30 mouse cellular contexts compared by ENCODE assay signal in the genomic region with DNA sequence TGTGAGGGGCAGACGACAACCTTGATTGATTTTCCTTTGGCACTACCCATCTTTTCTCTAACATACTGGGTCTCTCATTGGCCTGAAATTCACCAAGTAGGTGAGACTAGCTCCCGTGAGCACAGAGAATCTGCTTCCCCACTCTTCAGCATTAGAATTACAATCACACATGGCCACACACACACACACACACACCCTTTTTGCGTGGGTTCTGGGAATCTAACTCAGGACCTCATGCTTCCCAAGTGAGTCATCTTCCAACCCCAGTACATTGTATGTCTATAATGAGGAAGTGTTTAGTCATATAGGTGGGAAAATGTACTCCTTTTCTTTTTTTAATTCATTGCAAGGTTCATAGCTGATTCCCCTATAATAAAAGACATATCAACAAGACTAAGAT. TPM values are rescaled to one million over a fixed set of nuclear protein-coding genes. Genes with fewer than 3 reads are reported as not detected.
DNase-seq lines count a peak whose midpoint lies in the region; ATAC-seq and TF ChIP-seq lines count a peak whose summit lies in the region.
"Had no signal": no experiment of that assay in that cellular context is flagged by ENCODE, and none has a peak within 500 bp of the region (broad histone marks: within the 10 kb centered on the region; RNA-seq: fewer than 3 reads in every experiment).

No protein-coding gene starts in this region.

- no peak for TF ChIP-seq CTCF in stomach, postnatal 0 days (IDR thresholded peaks at IDR 0.05; ENCODE audit: low read depth)

- WGBS in stomach, postnatal 0 days, result 68% methylated on average over 3 of the region's 3 CpGs

- H3K4me2 ChIP-seq in stomach, postnatal 0 days (replicated peaks; ENCODE audit: low read depth), result no peak overlapping the region
- H3K4me2 ChIP-seq: embryonic facial prominence, embryonic 15.5 days; forebrain, embryonic 15.5 days; heart, embryonic 12.5 days; hindbrain, embryonic 12.5 days; kidney, embryonic 15.5 days; limb, embryonic 12.5 days; liver, embryonic 12.5 days; neural tube, embryonic 13.5 days had no signal

- H3K9ac ChIP-seq in stomach, postnatal 0 days (ENCODE audit: low read length), result no peak overlapping the region
- H3K9ac ChIP-seq: embryonic facial prominence, embryonic 15.5 days; forebrain, embryonic 15.5 days; heart, embryonic 12.5 days; hindbrain, embryonic 12.5 days; kidney, embryonic 15.5 days; limb, embryonic 12.5 days; liver, embryonic 12.5 days; neural tube, embryonic 13.5 days had no signal

- no peak for TF ChIP-seq EP300 in stomach, postnatal 0 days (optimal IDR thresholded peaks at IDR 0.05)

- intact Hi-C loops in left cerebral cortex, postnatal 10 days (cut with DNase I), result no loop called here

- H3K36me3 ChIP-seq in stomach, postnatal 0 days (ENCODE audit: control insufficient read depth, insufficient read depth, low read length), result no peaks in the 10 kb centered on the region
- H3K36me3 ChIP-seq: embryonic facial prominence, embryonic 15.5 days; forebrain, embryonic 15.5 days; hindbrain, embryonic 12.5 days; kidney, embryonic 15.5 days; limb, embryonic 12.5 days had no signal

- no peak for ATAC-seq in stomach, postnatal 0 days (ENCODE audit: low FRiP score, low TSS enrichment)
- ATAC-seq: CD4-positive, CD25-positive, alpha-beta regulatory T cell, adult 4 months; forebrain, embryonic 15.5 days; intestine, postnatal 0 days; liver, embryonic 12.5 days; midbrain, embryonic 16.5 days; Patski had no signal

- H3K27ac ChIP-seq in stomach, postnatal 0 days (replicated peaks), result 0 out of 2 replicates have a peak overlapping the region, but pooled peaks have one; percentile 4
- H3K27ac ChIP-seq: embryonic facial prominence, embryonic 15.5 days; forebrain, embryonic 15.5 days; hindbrain, embryonic 12.5 days; kidney, embryonic 15.5 days; limb, embryonic 12.5 days; liver, embryonic 12.5 days; midbrain, embryonic 10.5 days; neural tube, embryonic 13.5 days had no signal

- no peak overlapping the region for H3K4me3 ChIP-seq in stomach, postnatal 0 days (ENCODE audit: low read depth, low read length)
- H3K4me3 ChIP-seq: embryonic facial prominence, embryonic 15.5 days; forebrain, embryonic 15.5 days; heart, embryonic 12.5 days; hindbrain, embryonic 12.5 days; kidney, embryonic 15.5 days; limb, embryonic 12.5 days; liver, embryonic 12.5 days; midbrain, embryonic 10.5 days; myocyte; neural tube, embryonic 13.5 days had no signal

- peak; percentile 42 to 70 for DNase-seq in left cerebral cortex, adult 9 months (ENCODE audit: low spot score in 2 of 2)
- no peak for DNase-seq in left cerebral cortex, postnatal 10 days (ENCODE audit: extremely low spot score in 1 of 2, low spot score in 2 of 2)
- DNase-seq in 416B (ENCODE audit: low read depth) (peak; percentile 45), R1 (ENCODE audit: low read depth, low spot score) (peak; percentile 7)
- DNase-seq in stomach, postnatal 0 days (ENCODE audit: low spot score), result no peak
- DNase-seq in cerebellum, adult 11 months, result no peak
- DNase-seq in kidney, adult 9 months, result no peak
- DNase-seq: adrenal gland, adult 2 months; cerebellum, adult 9-10 months; heart, postnatal 10 days; kidney, postnatal 4 days; lung, adult 18-20 months; lung, postnatal 10 days; retina, postnatal 1 day; thymus, adult 18-20 months; thymus, postnatal 4 days had no signal

- no peaks in the 10 kb centered on the region for H3K4me1 ChIP-seq in stomach, postnatal 0 days (replicated peaks; ENCODE audit: control insufficient read depth, insufficient read depth)
- H3K4me1 ChIP-seq: embryonic facial prominence, embryonic 15.5 days; forebrain, embryonic 15.5 days; heart, embryonic 12.5 days; hindbrain, embryonic 12.5 days; kidney, embryonic 15.5 days; limb, embryonic 12.5 days; midbrain, embryonic 10.5 days; neural tube, embryonic 13.5 days had no signal

- no peaks in the 10 kb centered on the region for H3K9me3 ChIP-seq in stomach, postnatal 0 days (ENCODE audit: control insufficient read depth, low read length)
- H3K9me3 ChIP-seq: embryonic facial prominence, embryonic 15.5 days; forebrain, embryonic 15.5 days; heart, embryonic 12.5 days; hindbrain, embryonic 12.5 days; kidney, embryonic 15.5 days; limb, embryonic 12.5 days; liver, embryonic 12.5 days; midbrain, embryonic 10.5 days; neural tube, embryonic 13.5 days had no signal

- H3K27me3 ChIP-seq in stomach, postnatal 0 days (ENCODE audit: control insufficient read depth, insufficient read depth, low read length), result no peaks in the 10 kb centered on the region
- H3K27me3 ChIP-seq: embryonic facial prominence, embryonic 15.5 days; forebrain, embryonic 15.5 days; heart, embryonic 12.5 days; hindbrain, embryonic 12.5 days; kidney, embryonic 15.5 days; limb, embryonic 12.5 days; liver, embryonic 12.5 days; neural tube, embryonic 13.5 days; Patski had no signal

RNA-seq across cellular contexts. Expression of gene Bbs10, which starts 41.1 kb away (rescaled TPM):
- 1 to 10 TPM; 3.7 to 4.2 TPM for total RNA-seq in left cerebral cortex, postnatal 10 days (2021)
- 1.5 and 1.7 TPM in 2 replicates for polyA plus RNA-seq in stomach, postnatal 0 days (2015; fragmentation: Nextera tagmentation; extraction: Ambion mirVana)

Comparison
In these comparisons a context has a peak if more than half of its experiments do, and no peak if none do; other contexts are left out.
1. DNase-seq: peak in left cerebral cortex, adult 9 months (2 of 2), 416B (single experiment) and R1 (single experiment); none in left cerebral cortex, postnatal 10 days (0 of 2), stomach, postnatal 0 days (single experiment), cerebellum, adult 11 months (single experiment) and kidney, adult 9 months (single experiment).